Mouse (Mus musculus): ENCODE results near the gene Eml6.
A peak's percentile ranks its signal among the peaks of the same experiment; 100 is the strongest.

Gene Eml6

GRCm38 (mm10) chr11:29748750-29749467 lies 276.9 kb downstream of the Eml6 start:
- DNase-seq (ENCODE audit: low spot score) = no peak

DNA sequence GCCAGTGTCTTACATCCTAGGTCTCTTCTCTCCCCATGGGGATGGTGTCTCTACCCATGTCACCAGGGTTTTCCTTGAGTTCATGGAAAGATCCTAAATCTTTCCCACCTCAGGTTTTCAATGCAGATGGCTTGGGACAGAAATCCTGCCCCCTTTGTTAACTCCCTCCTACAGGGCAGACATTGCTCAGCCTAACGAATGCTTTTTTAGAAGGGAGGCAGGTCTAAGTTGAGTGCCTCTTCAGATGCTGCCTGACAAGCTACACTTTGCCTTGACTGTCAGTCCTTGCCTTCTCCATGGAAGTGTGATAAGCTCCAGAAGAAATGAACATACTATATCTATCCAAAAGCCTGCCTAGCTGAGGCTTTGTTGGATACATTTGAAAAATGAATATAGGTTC lies 278.0 kb downstream of the Eml6 start:
- no peak for DNase-seq (ENCODE audit: low spot score)

- DNase-seq (ENCODE audit: low spot score) = no peak
Measured at GRCm38 (mm10) chr11:29747365-29747764, 278.5 kb downstream of the Eml6 start.

DNA sequence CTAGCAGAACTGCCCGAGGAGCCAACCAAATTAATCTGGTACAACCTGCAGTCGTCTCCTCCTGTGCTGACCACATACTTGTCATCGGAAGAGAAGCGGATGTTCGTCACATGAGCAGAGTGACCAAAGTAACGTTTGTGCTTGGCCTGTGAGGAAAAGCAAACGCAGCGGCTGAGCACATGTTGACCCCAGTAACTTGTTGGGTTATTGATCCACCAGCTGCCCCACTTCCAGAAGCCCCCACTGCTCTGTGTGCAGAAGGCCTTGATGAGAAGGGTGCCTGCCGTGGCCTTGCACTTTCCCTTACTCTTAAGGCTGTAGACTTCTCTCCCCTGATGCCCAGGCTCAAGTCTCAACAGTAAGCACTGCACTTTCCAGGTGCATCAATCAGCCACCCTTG lies 279.6 kb downstream of the Eml6 start:
- DNase-seq (ENCODE audit: low spot score) = no peak

DNA sequence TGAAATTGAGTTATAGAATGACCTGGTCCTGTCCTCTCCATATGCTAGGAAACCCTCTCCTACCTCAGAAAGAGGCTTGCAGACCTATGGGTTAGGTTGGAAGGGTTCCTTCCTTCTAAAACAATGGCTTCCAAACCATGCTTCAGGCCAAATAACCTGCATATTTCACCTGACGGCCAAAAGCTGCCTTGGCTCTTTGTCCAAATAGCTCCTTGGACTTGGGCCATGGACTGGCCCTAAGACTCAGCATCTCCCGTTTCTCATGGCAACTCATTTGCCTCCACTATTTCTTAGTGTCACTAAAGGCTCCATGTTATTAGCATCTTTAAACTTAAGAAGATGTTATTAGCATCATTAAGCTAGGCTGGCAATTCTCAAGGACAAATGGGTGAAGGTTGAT lies 280.3 kb downstream of the Eml6 start:
- no peak for DNase-seq (ENCODE audit: low spot score)

DNA sequence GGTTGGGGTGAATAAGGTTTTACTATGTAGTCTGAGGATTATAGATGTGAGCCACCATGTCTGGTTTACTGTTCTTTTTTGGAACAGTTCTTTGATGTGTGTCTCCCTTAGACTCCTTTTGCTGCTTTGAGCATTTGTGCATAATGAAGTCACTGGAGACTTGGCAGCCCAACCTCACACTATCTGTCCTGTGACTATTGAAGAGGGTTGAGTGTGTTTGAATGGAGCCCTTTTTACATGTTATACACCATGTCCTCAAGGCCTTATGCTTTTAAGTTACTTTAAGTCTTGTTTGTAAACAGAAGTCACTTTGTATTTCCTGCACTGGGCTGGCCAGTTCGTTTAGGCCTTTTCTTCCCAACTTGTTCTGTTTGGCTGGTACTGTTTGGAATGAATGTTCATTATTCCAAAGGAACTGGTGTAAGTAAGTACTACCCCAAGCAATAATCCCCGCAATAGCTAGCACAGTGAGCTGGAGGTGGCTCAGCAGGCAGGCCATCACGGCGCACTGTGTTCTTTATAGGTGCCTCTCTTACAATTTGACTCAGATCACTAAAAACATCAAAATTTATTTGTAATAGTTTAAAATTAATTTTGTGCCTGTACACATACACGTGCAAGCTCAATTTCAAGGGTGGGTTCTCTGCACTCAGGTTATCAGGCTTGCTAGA lies 280.9 kb downstream of the Eml6 start:
- DNase-seq (ENCODE audit: low spot score) = no peak

DNA sequence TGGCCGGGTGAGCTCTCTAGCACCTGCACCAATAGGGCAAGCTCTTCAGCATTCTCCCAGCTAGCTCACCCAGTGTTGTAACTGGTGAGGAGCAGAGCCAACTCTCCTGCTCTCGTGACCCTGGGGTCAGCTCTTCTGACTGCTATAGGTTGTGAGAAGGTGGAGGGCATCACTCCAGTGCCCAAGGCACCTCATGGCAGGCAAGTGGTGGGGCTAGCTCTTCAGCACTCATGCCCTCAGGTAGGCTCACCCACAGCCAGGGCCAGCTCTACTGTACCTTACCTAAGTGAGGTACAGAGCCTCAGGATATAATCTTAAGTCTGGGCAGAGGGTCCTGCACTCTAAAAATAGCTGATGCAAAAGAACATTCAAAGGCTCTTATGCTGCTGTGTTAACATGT lies 286.1 kb downstream of the Eml6 start:
- DNase-seq (ENCODE audit: low spot score) = no peak

DNA sequence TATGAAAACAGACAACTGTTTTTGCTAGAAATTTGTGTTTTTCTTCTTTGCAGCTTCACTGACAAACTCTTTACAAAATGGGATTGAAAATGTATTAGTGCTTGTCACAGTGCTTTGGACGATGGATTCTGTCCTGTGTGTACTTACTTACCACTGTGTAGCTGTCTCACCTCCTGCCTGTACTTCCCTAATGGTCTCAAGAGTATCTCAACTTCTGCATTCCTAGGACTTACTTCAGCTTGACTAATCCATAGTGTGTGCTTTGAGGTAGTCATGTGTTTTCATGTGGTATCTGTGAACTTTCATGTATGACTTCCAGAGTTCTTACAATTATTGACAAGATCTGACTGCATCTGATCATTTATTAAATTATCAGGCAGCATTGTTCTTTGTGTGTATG lies 297.9 kb downstream of the Eml6 start:
- no peak for DNase-seq (ENCODE audit: low spot score)

DNA sequence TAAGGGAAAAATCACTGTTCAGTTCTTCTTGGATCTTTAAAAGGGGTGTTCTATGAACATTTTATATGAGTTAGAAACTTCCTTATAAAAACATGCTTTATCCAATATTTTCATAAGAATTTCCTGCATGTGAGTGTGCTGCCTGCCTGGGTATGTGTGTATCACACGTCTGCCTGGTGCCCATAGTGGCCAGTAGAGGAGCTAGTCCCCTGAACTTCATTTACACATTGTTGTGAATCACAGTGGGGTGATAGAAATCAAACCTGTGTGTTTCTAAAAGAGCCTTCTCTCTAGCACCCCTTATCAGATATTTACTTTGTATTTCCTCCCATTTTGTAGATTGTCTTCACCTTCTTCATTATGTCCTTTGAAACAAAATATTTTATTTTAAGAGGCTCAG lies 300.2 kb downstream of the Eml6 start:
- DNase-seq (ENCODE audit: low spot score) = no peak

GRCm38 (mm10) chr11:29725167-29725566 lies 300.7 kb downstream of the Eml6 start:
- DNase-seq (ENCODE audit: low spot score) = no peak

- no peak for DNase-seq (ENCODE audit: low spot score)
Measured at GRCm38 (mm10) chr11:29724213-29724612, 301.6 kb downstream of the Eml6 start.

DNA sequence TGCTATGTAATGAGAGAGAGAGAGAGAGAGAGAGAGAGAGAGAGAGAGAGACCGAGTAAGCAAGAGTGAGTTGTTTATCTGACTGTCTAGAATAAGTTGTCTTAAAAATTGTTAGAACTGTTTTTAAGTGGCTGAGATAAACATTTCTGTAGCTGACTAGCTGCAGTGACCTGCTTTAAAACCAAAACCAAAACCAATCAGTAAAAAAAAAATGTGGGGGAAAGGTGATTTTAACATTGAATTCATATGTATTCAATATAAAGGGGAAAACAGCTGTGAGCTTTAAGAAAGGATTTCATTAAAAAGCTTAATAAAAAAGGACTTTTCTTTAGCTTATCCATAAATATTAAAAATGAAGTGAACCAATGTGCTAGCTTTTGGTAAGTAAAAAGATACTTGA lies 306.2 kb downstream of the Eml6 start:
- DNase-seq (ENCODE audit: low spot score) = no peak

DNA sequence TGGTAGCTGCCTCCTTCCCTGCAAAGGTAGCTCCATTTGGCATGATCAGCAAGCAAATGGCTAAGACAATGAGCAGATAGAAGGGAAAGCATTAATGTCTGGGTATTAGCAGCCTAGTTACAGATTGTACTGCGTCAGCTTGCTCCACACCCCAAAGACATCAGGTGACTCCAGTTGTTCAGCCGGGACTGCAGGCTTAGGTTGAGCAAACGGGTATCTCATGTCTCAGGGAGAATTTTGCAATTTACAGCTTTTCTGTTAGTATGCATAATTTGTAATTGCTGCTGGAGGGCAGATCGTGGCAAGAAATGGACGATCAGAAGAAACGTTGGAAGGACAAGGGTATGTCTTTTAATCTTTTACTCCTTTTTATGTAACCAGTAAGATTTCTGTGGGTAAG lies 307.3 kb downstream of the Eml6 start:
- no peak for DNase-seq (ENCODE audit: low spot score)

DNA sequence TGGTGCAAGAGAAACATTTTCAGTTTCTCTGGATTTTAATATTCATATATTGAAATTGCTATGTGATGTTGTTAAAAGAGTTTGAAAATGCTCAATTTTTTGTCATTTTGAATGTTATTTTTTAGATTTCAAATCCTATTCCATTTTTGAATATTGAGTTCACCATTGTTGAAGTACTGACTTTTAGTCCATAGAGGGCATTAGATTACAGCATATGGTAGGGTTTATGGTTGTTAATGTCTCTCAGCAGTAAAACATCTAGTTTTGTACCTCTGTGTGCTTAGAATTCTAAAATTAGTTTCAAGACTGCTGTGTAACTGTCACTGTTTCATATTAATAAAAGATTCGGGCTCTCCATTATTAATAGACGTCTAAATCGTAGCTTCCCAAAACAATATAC lies 310.3 kb downstream of the Eml6 start:
- no peak for DNase-seq (ENCODE audit: low spot score)

GRCm38 (mm10) chr11:29714789-29715188 lies 311.0 kb downstream of the Eml6 start:
- DNase-seq (ENCODE audit: low spot score) = peak; percentile 63

- DNase-seq (ENCODE audit: low spot score) = no peak
Measured at GRCm38 (mm10) chr11:29714114-29714513, 311.7 kb downstream of the Eml6 start.

- no peak for DNase-seq (ENCODE audit: low spot score)
Measured at GRCm38 (mm10) chr11:29709512-29709911, 316.3 kb downstream of the Eml6 start.

DNA sequence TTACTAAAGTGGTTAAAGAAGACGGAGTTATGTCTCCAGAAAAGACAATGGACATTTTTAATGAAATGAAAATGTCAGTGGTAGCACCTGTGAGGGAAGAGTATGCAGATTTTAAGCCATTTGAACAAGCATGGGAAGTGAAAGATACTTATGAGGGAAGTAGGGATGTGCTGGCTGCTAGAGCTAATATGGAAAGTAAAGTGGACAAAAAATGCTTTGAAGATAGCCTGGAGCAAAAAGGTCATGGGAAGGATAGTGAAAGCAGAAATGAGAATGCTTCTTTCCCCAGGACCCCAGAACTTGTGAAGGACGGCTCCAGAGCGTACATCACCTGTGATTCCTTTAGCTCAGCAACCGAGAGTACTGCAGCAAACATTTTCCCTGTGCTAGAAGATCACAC lies 319.0 kb downstream of the Eml6 start:
- DNase-seq (ENCODE audit: low spot score) = no peak

GRCm38 (mm10) chr11:29705263-29705662 lies 320.6 kb downstream of the Eml6 start:
- DNase-seq (ENCODE audit: low spot score) = no peak

DNA sequence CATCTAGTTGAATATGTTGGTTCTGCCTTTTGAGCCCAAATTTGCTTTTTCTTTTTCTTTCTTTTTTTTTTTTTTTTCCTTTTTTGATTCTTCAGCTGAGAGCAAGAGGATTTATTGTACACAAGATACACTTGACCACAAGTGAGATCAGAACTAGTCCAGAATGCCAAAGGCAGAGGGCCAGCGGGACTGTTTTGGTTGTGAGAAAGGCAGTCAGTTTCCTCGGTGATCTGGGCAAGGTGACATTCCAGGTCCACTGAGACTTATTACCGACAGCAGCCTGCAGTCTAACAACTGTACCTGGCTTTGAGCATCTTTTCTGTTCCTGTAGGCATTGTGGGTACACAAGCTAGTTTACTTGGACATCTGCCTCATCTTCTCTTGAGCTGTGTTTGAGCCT lies 323.1 kb downstream of the Eml6 start:
- DNase-seq (ENCODE audit: low spot score) = no peak

DNA sequence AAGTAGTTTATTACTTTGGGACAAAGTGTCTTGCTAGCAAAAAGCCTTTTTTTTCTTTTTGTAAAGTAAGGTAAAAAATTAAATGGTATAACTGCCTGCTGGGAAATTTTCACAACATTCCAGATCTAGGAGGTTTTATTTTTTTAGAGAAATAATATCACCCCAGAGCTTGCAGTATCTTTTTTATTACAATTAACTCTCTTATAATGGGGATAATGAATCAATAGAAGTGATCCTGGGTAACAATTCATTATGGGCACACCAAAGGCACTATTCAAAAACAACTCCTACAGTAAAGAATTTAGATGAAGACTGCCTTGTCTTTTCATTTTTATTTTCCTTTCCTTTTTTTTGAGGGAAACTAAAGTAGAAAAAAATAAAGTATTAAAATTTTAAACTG lies 331.1 kb downstream of the Eml6 start:
- DNase-seq (ENCODE audit: low spot score) = no peak

DNA sequence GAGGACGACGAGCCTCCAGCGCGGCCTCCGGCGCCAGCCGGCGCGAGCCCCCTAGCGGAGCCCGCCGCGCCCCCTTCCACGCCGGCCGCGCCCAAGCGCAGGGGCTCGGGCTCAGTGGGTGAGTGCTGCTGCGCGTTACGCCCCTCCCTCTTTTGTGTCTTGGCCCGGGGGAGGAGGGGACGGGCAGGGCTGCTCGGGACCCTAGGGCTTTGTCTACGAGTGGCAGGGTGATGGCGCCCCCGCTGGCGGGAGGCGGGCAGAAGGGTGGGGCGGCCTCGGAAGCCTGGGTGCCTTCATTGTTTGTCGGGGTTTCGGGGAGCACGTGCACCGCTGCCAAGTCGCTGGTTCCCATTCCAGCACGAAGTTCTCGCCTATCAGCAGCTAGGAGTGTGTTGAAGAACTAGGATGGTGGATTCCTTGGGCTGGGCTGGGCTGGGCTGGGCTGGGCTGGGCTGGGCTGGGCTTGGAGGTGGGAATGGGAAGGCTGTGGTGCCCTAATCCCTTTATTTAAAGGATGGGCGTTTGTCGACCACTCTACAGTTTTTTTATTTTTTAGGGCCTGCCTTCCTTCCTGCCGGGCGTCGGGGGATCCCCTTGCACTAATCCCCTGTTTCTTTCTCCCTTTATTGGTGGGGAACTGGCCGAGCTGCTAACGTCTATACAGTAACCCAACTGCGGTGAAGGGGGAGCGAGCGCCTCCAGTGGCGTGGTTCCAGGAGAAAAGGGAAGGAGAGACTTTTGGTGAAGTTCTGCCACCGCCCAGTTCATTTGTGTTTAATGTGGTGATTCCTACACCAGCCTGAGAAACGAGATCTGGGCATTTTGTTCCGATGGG lies 332.0 kb downstream of the Eml6 start:
- peak; percentile 75 for DNase-seq (ENCODE audit: low spot score)

Measured in layer of hippocampus, adult 9-10 months (tissue).